In the genomic region with DNA sequence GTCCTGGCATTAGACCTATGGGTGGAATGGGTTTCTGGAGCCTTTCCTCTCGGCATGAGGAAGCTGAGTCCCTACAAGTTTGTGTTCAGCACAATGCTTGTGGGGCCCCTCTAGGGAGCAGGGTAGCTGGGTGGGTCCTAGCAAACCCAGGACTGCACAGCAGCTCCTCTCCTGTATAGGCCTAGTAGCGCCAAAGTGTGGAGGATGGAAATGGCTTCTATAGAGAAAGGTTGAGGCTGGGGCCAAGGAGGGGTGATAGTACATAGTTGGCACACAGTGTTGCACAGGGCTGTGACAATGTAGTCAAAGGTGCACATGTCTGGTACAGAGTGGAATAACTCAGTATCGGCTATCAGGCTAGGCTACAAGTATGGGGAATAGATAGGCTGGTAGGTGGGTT, we compare ENCODE assay signal across 10 mouse cellular contexts. TPM values are rescaled to one million over a fixed set of nuclear protein-coding genes. Genes with fewer than 3 reads are reported as not detected.
DNase-seq lines count a peak whose midpoint lies in the region; ATAC-seq lines count a peak whose summit lies in the region.
"Had no signal": no experiment of that assay in that cellular context is flagged by ENCODE, and none has a peak within 500 bp of the region (broad histone marks: within the 10 kb centered on the region; RNA-seq: fewer than 3 reads in every experiment).

No protein-coding gene starts in this region.

- H3K4me2 ChIP-seq in lung, embryonic 15.5 days, result peak overlapping the region; percentile 95
- peak overlapping the region; percentile 99 for H3K4me2 ChIP-seq in liver, embryonic 13.5 days
- peak overlapping the region; percentile 95; the same call in 1 of the 2 replicates for H3K4me2 ChIP-seq in stomach, embryonic 16.5 days (ENCODE audit: low read depth, low read length)

- H3K36me3 ChIP-seq in lung, embryonic 15.5 days, result peaks cover 19% of the 10 kb centered on the region
- H3K36me3 ChIP-seq in liver, embryonic 13.5 days, result peaks cover 13% of the 10 kb centered on the region
- no peaks in the 10 kb centered on the region for H3K36me3 ChIP-seq in stomach, embryonic 16.5 days (ENCODE audit: control insufficient read depth, insufficient read depth, low read length)

- no peak overlapping the region for H3K27ac ChIP-seq in lung, embryonic 15.5 days
- peak overlapping the region; percentile 55 for H3K27ac ChIP-seq in liver, embryonic 13.5 days
- H3K27ac ChIP-seq in stomach, embryonic 16.5 days (ENCODE audit: low read length), result no peak overlapping the region

- no peaks in the 10 kb centered on the region for H3K9me3 ChIP-seq in lung, embryonic 15.5 days
- H3K9me3 ChIP-seq in liver, embryonic 13.5 days (replicated peaks), result no peaks in the 10 kb centered on the region
- H3K9me3 ChIP-seq in stomach, embryonic 16.5 days (replicated peaks; ENCODE audit: control insufficient read depth, low read length), result no peaks in the 10 kb centered on the region

- no peaks in the 10 kb centered on the region for H3K27me3 ChIP-seq in lung, embryonic 15.5 days
- no peaks in the 10 kb centered on the region for H3K27me3 ChIP-seq in liver, embryonic 13.5 days
- no peaks in the 10 kb centered on the region for H3K27me3 ChIP-seq in stomach, embryonic 16.5 days (ENCODE audit: control insufficient read depth, insufficient read depth, low read length)

- no peak for ATAC-seq in lung, embryonic 15.5 days (ENCODE audit: borderline replicate concordance, extremely low read depth, low FRiP score, low TSS enrichment)
- no peak for ATAC-seq in liver, embryonic 13.5 days (ENCODE audit: low read depth)
- no peak for ATAC-seq in stomach, embryonic 16.5 days (ENCODE audit: insufficient read depth, low FRiP score)

- H3K4me3 ChIP-seq in lung, embryonic 15.5 days, result no peak overlapping the region
- H3K4me3 ChIP-seq in liver, embryonic 13.5 days (replicated peaks), result no peak overlapping the region
- 0 out of 2 replicates have a peak overlapping the region, but pooled peaks have one; percentile 69 for H3K4me3 ChIP-seq in stomach, embryonic 16.5 days (replicated peaks; ENCODE audit: low read length)

- H3K9ac ChIP-seq in lung, embryonic 15.5 days, result no peak overlapping the region
- peak overlapping the region; percentile 88 for H3K9ac ChIP-seq in liver, embryonic 13.5 days
- no peak overlapping the region for H3K9ac ChIP-seq in stomach, embryonic 16.5 days (ENCODE audit: low read length)

- DNase-seq in cerebellum, adult 11-12 months, result peak; percentile 44
- no peak for DNase-seq in cerebellum, postnatal 4 days (ENCODE audit: low spot score in 2 of 2)
- no peak for DNase-seq in lung, postnatal 14 days
- DNase-seq in liver, embryonic 13.5 days, result no peak
- no peak for DNase-seq in testis, postnatal 10 days (ENCODE audit: low spot score)
- DNase-seq in natural killer cell, adult 2 months (ENCODE audit: low spot score in 2 of 2), result no peak
- DNase-seq: kidney, postnatal 36 days; thymus, postnatal 14 days had no signal

- 70% methylated on average over 3 of the region's 3 CpGs for WGBS in lung, embryonic 15.5 days
- 66% methylated on average over 3 of the region's 3 CpGs for WGBS in liver, embryonic 13.5 days (ENCODE audit: insufficient replicate concordance)
- WGBS in stomach, embryonic 16.5 days, result 76% methylated on average over 3 of the region's 3 CpGs

- peaks cover 41% of the 10 kb centered on the region for H3K4me1 ChIP-seq in lung, embryonic 15.5 days
- peaks cover 66% of the 10 kb centered on the region for H3K4me1 ChIP-seq in liver, embryonic 13.5 days (replicated peaks)
- peaks cover 39% of the 10 kb centered on the region for H3K4me1 ChIP-seq in stomach, embryonic 16.5 days (ENCODE audit: control insufficient read depth, insufficient read depth, low read length)

RNA-seq across cellular contexts. Expression of a gene that starts 32.1 kb away (rescaled TPM):
- 22.7 and 23.4 TPM in 2 replicates for polyA plus RNA-seq in lung, embryonic 15.5 days (2015; fragmentation: Nextera tagmentation; extraction: Ambion mirVana)
- polyA plus RNA-seq in liver, embryonic 13.5 days (2015; fragmentation: Nextera tagmentation; extraction: Ambion mirVana), result 105 and 112 TPM in 2 replicates
- polyA plus RNA-seq in stomach, embryonic 16.5 days (2015; fragmentation: Nextera tagmentation; extraction: Ambion mirVana), result 19.2 and 23.7 TPM in 2 replicates

RNA-seq across cellular contexts. Expression of a gene that starts 32.6 kb away (rescaled TPM):
- 112 and 122 TPM in 2 replicates for polyA plus RNA-seq in lung, embryonic 15.5 days (2015; fragmentation: Nextera tagmentation; extraction: Ambion mirVana)
- 109 and 110 TPM in 2 replicates for polyA plus RNA-seq in liver, embryonic 13.5 days (2015; fragmentation: Nextera tagmentation; extraction: Ambion mirVana)
- 105 and 119 TPM in 2 replicates for polyA plus RNA-seq in stomach, embryonic 16.5 days (2015; fragmentation: Nextera tagmentation; extraction: Ambion mirVana)

RNA-seq across cellular contexts. Expression of a gene that starts 46.1 kb away (rescaled TPM):
- 29.7 and 35.5 TPM in 2 replicates for polyA plus RNA-seq in lung, embryonic 15.5 days (2015; fragmentation: Nextera tagmentation; extraction: Ambion mirVana)
- 7.6 and 7.9 TPM in 2 replicates for polyA plus RNA-seq in liver, embryonic 13.5 days (2015; fragmentation: Nextera tagmentation; extraction: Ambion mirVana)
- polyA plus RNA-seq in stomach, embryonic 16.5 days (2015; fragmentation: Nextera tagmentation; extraction: Ambion mirVana), result 25.3 and 26.0 TPM in 2 replicates

RNA-seq across cellular contexts. Expression of a gene that starts 46.2 kb away (rescaled TPM):
- 24.6 and 33.0 TPM in 2 replicates for polyA plus RNA-seq in lung, embryonic 15.5 days (2015; fragmentation: Nextera tagmentation; extraction: Ambion mirVana)
- 69.6 and 71.4 TPM in 2 replicates for polyA plus RNA-seq in liver, embryonic 13.5 days (2015; fragmentation: Nextera tagmentation; extraction: Ambion mirVana)
- 27.6 and 32.7 TPM in 2 replicates for polyA plus RNA-seq in stomach, embryonic 16.5 days (2015; fragmentation: Nextera tagmentation; extraction: Ambion mirVana)
